Mouse (Mus musculus) 3134 (cell line): ENCODE results near the gene Foxl1.
"Not testable (repeated sequence)": the region's sequence is repeated elsewhere in the genome, so short reads cannot be mapped to it uniquely, and the experiment has no call there.

Source experiments
- DNase-seq: peaks from one replicate; pipeline ENCODE4 v3.0.0-alpha.2; 2011; ENCODE audit warnings: low spot score; ENCODE audit not compliant: insufficient read length; ENCODE audit errors: extremely low read depth

The Foxl1 gene

DNA sequence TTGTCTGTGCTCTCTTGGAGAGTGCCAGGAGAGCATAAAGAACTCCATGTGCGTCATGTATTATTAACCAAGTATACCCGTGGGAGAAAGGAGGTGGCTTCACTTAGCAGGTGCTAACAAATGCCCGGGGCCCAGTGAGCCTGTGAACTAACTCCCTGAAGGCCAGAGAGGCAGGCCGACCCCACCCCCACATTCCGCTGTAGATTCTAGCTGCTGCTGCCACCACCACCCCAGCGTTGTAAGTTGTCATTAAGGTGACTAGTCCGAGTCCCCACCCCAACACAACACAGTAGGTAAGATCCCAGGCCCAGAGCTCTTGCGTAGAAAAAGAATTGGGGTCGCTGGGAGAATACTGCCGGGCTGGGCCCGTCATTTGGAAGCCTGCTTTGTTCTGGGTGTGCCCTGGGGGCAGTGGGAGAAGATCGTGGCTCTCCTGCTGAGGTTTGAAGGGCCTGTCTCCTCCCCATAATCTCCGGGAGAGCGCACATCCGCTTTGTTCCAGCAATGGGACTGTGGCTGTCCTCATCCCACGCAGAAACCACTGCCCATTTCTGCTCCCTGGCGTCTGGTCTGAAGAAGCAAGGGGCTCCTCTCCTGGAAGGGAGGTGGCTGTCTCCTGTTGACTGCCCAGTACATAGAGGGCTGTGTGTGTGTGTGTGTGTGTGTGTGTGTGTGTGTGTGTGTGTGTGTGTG is 3.0 kb upstream of the Foxl1 start:
- DNase-seq, result no peak

DNA sequence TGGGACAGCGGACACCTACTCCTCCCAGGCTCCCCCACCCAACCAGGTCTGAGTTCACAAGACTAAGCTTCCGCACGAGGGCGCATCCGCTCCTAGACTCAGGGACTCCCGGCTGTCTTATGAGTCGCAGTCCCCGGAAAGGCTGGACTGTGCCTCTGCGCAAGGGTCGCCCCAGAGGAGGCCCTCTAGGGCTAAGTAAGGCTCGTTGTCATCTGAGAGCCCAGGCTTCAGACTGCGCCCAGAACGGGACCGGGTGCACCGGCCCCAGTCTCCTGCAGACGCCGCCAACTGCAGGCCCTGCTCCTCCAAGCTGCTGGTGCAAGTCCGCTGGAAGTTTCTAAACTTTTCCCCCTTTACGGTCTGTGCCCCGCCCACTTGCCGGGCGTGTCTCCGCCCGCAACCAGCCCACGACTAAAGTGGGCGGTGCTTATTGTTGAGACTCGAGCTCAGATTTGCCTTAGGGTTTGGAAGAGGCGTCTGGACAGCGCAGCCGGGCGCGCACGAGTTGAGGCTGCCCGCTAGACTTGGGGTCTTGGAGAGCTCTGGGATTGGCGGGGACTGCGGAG is 2.3 kb upstream of the Foxl1 start:
- DNase-seq, result peak; percentile 99

DNA sequence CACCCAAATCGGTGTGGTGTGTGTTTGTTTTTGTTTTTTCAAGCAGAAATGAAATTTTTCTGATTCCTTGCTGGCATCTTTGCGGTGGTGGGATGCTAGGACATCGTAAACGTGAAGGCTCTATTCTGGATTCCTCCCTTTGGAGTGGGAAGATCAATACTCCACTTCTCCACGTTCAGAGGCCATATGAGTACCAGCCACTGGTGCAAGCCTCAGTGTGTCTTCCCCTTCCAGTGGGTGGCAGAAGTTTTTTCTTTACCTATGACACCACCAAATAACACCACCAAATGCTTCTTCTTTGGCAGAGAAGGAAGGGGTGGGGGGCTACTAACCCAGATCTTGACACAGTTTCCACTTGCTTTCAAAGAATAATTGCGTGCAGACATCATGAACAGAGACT is 1.5 kb upstream of the Foxl1 start:
- DNase-seq, result no peak

DNA sequence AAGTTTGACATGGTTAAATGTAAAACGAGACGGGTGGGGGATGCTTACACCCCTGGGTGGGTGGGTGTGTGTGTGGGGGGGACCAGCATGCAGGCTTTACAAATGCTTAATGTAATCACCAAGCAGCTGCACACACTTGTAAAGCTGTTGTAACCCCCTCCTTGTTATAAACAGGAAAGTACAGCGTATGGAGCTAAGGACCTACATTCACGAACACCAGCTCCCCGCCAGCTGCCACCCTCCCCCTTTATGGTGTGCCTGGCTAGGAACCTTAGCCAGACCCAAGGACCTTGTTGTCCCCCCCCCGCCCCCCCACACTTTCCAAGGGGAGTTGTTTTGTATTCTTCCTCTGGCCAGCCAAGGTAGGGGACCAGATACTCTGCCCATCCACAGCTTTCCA is 1.0 kb upstream of the Foxl1 start:
- no peak for DNase-seq

DNA sequence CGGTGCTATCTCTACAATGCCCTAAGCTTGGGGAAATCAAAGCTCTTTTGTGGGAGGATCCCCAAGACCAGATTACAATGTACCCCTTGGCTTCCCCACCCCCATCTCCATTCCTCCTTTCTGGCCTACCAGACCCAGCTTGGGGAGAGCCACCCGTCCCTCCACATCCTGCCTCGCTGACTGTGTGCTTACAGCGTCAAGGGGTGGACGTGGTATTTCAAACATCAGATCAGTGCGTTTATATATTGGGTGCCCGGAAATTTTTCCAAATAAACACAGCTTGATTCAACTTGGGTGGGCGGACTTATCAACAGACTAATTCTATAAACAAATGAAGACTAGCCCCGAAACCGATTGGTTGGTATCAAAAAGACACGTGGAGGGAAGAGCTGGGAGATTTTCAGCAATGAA is 444 bp upstream of the Foxl1 start:
- DNase-seq, result no peak

DNA sequence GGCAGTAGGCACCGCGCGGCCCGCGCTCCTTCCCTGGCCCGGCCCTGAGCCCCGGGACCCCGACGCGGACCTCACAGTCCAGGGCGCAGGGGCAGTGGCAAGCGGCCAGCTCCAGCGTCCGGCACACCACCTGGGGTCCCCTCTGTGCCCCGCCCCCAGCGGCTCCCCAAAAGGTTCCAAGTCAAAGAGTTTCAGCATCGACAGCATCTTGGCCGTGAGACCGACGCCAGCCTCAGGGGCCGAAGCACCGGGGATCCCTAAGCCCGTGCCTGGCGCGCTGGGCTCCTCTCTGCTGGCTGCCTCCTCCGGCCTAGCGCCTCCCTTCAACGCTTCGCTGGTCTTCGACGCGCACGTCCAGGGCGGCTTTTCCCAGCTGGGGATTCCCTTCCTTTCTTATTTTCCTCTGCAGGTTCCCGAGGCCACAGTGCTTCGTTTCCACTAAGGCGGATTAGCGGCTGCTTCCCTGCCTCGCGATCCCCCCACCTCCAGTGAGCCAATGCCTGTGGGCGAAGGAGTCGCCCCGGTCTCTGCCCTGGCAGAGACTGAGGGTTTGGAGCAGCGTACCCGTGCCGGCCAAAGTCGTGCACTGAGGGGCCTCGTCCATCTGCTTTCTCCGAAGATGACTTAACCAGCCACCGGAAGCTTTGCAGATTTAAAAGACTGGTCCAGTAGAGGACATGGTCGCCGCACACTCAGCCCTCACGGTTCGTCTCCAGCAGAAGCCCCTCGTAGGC is 958 bp downstream of the Foxl1 start:
- DNase-seq, result no peak

DNA sequence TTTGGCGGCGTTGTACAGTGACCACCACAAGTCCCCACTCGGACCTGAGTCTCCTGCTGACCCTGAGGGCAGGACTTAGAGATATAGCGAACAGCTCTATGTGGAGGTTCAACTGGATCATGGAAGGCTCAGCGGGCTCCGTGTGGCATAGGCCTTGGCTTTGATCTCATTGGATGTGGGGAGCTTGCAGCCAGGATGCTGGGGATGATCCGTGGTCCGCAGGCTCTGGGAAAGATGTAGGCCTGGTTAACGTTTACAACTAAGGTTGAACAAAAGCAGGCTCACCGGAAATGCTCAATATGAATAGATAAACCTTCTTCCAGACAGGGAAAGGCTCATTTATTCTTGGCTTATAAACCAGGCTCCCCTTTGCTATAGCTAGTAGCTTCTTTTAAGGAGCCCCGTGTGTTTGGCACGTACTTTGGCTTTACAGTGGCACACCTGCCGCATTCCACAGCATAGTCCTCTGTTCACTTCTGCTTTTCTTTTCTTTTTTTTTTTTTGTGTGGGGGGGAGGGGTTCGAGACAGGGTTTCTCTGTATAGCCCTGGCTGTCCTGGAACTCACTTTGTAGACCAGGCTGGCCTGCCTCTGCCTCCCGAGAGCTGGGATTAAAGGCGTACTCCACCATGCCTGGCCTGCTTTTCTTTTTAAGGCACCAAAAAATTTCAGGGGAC is 1.7 kb downstream of the Foxl1 start:
- no peak for DNase-seq

DNA sequence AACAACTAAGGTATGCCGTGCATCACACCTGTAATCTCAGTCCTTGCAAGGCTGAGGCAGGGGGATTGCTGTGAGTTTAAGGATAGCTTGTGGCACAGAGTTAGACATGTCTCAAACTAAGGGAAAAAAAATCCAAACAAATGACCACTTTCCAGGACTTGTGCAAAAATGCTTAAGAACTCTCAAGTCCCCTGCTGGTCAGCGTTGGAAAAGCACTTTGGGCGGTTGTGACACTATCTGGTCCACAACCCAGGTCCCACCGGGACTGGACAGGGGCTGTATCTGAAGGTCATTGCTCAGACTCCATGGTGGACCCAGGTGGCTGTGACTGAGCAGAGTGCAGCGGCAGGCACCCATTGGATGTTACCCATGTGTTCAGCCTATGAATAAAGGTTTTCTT is 2.8 kb downstream of the Foxl1 start:
- no peak for DNase-seq

DNA sequence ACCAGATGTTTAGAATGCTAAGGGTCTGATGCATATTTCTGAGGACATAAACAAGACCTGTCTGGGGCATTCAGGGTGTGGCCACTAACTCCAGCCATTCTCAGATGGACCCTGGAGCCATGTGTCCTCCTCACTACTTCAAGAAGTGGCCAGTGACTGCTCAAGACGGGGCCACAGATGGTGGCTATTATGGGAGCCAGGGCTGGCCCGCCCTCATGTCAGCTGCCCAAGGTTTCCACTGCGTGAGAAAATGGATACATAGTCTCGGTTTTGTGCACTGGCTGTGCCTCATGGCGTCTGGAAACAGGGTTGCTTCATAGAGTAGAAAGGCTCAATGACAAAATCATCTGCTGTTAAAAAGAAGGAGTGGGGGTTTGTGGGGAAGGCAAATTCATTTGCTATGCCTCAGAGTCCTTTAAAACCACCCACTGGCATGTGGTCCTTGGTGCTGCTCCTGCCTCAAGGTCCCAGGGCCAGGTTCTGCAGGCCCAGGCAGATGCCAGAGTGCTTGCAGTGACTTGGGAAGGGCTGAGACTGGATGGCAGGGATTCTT is 5.3 kb downstream of the Foxl1 start:
- DNase-seq, result peak; percentile 76

DNA sequence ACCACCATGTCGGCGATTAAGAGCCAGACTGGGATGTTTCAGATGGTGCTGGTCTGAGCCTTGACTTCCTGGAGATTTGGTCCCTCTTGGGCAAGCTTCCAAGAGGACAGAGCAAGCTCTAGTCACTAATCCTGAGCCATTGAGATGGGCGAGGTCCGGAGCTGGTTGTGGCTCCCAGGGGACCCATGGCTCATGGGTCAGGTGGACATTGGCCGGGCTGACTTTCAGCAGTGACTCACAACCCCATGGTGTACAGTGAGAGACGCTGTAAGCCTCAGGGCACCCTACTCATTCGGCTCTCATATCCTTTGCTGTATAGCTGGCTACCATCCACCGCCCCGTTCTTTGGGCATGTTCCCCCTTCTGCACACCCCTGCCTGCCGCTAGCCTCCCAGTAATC is 6.4 kb downstream of the Foxl1 start:
- peak; percentile 97 for DNase-seq

DNA sequence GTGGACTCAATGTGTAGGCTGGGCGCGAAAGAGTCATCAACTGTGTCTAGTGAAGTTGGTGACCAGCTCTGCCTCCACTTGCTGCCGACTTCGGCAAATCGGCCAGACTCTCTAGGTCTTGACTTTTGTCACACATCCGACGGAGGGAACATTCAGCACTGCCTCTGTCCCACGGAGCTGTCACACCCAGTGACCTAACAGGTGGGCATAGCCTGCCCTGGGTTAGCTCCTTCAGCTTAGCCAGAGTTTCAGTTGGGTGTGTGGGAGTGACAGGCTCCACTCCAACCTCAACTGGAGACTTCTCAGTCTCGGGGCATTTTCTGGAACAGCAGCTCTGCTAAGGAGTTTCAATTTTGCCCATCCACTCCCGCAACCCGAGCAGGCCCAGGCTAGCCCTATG is 6.8 kb downstream of the Foxl1 start:
- DNase-seq, result no peak

DNA sequence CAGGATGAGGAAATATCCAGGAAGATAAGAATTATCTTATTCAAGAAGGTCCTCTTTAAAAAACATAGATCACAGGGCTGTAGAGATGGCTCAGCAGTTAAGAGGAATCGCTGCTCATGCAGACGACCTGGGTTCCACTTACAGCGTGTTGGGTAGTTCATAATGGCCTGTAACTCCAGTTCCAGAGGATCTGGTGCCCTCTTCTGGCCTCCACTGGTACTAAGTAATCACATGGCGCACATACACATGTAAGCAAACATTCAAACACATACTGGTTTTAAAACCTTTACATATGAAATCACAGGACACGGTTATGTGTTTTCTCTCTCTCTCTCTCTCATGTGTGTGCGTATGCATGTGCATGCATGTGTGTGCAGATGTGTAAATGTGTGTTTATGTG is 9.1 kb downstream of the Foxl1 start:
- no peak for DNase-seq

DNA sequence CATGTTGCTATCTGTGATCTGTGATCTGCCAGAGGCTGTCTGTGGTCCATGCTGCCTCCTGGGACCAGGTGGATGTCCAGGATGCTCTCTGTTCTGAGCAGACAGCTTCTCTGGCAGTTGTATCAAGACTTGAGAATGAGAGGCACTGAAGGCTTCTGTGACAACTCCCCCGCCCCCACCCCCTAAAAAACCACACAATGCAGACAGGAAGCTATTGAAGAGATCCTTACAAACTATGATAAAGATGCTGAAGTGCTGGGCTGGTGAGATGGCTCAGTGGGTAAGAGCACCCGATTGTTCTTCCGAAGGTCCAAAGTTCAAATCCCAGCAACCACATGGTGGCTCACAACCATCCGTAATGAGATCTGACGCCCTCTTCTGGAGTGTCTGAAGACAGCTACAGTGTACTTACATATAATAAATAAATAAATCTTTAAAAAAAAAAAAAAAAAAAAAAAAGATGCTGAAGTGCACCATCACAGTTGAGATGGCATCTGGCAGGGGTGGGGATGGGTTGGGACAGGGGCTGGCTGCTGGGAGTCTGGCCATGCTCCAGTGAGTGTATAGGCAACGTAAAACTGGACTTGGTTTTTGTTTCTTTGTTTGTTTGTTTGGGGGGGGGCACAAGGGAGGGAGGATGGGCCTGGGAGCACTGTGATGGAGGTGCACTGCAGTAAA is 17.9 kb downstream of the Foxl1 start:
- DNase-seq, result not testable (repeated sequence)

DNA sequence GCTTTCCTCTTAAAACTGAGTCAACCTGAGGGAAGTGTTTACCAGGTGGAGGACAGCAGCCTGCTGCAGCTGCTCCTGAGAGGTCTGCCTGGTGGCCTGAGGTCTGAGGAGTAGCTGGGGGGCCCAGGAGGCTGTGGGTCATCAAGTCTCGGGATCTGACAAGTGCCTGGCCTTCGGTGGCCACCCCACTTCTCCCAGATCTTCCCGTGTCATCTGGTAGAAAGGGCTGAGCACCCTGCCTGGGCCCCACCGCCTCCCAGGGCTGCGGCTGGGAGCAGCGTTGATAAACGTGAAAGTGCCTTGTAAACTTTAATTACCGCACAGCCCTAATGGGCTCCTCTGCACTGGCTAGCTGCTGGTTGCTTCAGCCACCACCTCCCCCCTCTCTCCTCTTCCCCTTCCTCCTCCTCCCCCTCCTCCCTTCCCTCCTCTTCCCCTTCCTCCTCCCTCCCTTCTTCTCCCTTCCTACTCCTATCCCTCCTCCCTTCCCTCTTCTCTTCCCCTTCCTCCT is 20.9 kb downstream of the Foxl1 start:
- DNase-seq, result no peak

DNA sequence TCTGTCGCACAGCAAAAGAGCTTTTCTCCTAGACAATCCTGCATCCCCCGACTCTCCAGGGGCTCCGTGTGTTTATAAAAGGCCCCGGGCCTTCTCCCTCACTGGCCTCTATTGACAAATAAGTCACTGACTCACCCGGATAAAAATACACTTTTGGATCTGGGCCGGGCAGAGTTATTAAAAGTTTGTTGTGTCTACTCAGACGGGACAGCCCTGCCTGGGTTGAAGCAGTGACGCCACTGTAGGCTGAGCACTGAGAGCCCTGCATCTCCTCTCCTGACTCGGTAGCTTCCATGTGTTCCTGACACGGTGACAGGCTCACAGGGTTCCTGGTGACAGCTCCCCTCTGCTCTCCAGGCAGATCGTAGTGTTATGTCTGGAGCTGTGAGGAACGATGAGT is 24.7 kb downstream of the Foxl1 start:
- peak; percentile 32 for DNase-seq

DNA sequence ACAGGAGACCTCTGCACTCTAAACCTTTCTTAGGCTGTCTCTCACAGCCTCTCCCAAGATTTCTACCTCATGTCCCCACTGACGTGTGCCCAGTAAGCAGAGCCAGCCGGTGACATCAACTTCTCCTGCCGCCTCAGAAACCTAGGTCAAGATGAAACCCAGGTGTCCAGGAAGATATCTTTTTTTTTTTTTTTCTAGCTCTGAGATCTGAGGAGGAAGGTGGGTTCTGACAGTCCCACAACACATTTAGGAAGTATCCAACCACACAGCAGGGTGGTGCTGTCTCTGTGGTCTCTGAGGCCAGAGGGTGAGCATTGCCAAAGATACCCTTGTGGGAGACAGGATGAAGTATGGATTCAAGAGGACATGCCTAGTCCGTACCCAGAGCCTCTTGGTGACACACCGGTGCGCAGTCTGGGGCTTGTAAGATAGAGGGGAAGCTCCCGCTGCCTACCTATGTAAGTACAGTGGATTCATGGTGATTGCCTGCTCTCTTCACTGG is 29.3 kb downstream of the Foxl1 start:
- no peak for DNase-seq

DNA sequence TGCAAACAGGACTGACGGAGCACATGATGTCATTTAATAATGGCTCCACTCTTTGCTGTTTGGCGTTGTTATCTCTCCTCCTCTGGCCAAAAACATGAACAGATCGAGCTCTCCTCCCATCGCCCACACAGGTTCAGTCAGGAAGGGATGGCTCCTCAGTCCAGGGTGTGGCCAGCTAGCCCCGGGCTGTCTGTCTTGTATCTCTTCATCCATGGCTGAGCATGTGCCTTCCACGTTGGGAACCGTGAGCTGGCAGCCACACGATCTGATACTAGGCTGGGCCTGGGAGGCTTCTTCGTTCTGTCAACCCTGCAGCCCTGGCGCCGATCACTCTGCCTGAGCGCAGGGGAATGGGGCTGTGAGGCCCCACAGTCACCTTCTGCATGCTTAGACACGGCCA is 31.1 kb downstream of the Foxl1 start:
- DNase-seq, result no peak

DNA sequence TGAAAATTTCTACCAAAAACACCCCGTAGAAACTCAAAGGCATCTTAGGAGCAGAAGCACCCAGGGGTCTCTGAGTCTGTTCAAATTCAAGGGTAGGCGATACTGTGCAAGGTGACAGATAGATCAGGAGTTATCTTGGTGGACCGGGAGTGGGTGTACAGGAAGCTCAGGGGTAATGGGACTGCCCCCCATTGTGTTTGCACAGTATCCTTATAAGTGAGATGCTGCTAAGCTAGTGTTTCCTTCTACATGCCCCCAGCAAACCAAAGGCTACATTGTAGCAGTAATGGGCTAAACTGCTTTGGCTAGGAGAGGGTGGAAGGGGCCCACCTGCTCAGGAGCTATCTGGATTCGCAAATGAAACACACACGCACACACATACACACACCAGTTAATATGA is 33.7 kb downstream of the Foxl1 start:
- DNase-seq, result no peak

DNA sequence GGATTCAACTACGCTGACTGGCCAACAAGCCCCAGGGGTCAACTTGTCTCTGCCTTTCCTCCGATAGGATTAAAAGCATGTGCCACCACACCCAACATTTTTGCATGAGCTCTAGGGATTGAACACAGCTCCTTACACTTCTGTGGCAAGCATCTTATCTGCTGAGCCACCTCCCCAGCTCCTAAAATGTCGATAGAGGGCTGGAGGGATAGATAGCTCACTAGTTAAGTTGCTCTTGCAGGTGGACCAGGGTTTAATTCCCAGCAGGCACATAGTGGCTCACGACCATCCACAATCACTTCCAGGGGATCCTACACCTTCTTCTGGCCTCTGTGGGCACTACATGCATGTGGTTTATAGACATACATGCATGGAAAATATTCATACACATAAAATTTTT is 34.7 kb downstream of the Foxl1 start:
- no peak for DNase-seq

DNA sequence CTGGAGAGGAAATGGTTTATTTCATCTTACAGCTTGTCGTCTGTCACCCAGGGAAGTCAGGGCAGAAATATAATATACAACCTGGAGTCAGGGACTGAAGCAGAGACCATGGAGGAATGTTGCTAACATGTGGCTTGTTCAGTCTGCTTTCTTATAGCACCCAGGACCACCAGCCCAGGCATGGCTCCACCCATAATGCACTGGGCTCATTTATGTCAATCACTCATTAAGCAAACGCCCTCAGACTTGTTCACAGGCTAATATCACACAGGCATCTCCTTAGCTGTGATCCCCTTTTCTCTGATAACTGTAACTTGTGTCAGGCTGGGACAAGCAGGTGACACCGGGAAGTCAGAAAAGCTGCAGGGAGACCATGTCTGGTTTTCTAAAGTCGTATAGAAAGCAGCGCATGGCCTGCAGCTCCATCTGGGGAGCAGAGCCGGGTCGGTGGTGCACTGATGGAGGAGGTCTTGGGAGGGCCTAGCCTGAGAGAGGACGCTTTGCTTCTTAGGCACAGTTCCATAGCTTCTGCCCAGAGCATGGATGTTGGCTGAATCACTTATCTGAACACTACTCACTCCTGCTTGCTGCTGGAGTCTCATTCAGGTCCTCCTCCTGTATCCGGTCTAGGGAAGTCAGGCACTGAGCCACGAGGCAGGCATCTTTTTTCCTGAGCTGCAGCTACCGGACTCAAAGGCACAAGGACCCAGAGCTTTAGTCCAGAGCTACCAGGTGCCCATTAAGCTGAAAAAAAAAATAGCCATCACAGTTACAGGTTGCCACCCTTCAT is 35.4 kb downstream of the Foxl1 start:
- no peak for DNase-seq
